Mouse (Mus musculus) gonadal fat pad, adult 2 months (tissue): ENCODE results near the gene Lims1. TPM values are rescaled to one million over a fixed set of nuclear protein-coding genes. Genes with fewer than 3 reads are reported as not detected.

ENCODE experiments used
- DNase-seq: peaks from one replicate; pipeline ENCODE4 v3.0.0-alpha.2; 2012; ENCODE audit warnings: low read depth
- polyA plus RNA-seq: library from polyadenylated mRNA; depleted of rRNA; stranded (reverse); fragments of >200 nt; gene quantifications from 2 replicates; pipeline ENCODE4 v1.2.3, GENCODE M21; 2012

Lims1 gene
- polyA plus RNA-seq, 1 experiment: 28.2 TPM

DNA sequence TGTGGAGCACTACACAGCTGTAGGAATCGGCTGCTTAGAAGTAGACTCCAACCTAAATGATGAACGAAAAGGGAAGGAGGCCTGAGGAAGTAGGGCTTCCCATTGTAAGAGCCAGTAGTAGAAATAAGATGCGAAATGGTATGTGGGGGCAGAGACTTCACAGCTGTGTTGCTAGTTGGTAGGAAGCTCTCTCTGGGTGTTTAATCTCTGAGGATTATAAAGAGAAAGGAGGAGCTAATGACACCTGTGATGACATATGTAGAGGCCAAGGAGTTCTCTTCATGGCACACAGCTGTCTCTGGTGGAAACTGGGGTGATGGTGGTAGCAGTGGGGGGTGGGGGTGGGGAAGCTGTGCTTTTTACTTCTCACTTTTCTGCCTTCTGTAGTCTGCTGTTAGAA, 27.3 kb downstream of the Lims1 start:
- DNase-seq: no peak

DNA sequence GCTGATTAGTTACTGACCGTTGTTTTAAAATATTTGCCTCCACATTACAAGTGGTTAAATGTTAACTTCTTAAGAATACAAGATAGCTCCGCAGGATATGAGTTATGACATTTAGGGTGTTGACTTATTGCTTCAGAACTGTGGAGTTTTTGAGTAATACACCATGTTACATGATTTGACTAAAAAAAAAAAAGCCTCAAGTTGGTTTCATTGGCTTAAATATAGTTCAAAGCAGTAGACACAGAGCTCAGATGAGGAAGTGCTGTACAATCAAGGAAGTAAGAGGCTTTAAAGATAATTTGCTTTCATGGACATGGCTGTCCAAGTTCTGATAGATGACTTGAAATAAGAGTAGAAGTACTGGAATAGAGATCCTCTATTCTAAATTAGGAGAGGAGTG, 28.4 kb downstream of the Lims1 start:
- no peak for DNase-seq

DNA sequence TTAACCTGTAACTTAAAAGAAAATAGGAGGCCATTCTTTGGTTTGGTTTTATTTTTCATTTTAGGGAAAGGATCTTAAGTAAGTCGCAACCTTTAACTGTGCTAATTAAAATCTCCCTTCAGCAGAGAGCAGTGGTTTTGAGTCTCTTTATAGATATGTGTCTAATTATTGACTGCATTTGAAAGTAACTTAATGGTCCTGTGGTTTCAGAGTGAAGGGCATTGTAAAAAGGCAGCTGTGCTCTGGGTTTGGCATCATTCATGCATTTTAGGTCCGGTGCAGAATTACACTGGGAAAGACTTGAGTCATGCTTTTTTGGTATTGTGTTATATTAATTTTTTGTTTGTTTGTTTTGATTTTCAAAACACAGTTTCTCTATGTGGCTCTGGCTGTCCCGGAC, 29.1 kb downstream of the Lims1 start:
- DNase-seq: no peak

DNA sequence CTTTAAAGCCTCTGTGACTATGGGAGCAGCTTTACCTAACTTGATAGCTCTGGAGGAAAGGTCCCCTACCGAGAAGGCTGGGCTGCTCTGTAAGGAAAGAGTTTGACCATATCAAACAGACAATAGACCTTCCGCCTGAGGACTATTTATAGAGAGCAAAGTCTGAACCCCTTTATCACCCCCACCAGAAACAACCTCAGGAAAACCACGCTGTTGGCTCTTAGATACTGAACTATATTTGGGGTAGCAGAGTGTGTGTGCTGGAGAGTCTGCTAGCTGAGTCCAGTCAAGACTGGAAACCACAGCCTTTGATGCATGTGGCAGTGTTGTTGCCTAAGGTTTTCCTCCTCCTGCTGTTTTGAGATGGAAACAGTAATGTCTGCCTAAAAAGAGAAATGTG, 31.3 kb downstream of the Lims1 start:
- DNase-seq: no peak

DNA sequence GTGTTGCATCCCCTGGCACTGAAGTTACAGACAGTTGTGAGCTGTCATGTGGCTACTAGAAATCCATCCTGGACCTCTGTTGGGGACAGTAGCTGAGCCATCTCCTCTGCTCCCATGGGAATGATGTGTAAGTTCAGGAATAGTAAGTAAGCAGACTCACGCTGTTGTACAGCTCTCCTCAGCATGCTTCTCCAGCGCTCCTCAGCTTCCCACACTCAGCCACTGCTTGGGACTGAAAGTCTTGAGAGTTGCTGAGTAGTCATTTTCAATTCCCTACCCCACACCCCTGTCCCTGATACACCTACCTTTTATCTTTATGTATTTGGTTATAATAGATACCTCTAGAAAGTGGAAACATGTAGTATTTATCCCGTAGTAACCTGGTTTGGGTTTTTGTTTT, 33.2 kb downstream of the Lims1 start:
- no peak for DNase-seq

DNA sequence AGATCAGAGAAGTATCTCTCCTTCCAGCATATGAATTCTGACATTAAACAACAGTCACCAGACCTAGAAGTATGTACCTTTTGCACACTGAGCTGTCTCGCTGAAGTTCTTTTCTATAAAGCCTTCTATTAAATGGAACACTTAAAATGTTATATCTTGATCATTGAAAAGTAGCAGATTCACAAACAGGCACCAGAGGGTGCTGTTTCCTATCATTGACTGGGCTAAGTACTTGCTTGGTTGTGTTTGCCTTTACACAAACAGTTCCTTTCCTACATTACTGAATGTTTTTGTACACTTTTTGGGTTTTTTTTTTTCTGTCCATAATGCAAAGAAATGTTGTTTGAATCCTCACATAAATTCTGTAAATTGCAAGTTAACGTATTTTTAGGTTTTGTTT, 35.9 kb downstream of the Lims1 start:
- no peak for DNase-seq

DNA sequence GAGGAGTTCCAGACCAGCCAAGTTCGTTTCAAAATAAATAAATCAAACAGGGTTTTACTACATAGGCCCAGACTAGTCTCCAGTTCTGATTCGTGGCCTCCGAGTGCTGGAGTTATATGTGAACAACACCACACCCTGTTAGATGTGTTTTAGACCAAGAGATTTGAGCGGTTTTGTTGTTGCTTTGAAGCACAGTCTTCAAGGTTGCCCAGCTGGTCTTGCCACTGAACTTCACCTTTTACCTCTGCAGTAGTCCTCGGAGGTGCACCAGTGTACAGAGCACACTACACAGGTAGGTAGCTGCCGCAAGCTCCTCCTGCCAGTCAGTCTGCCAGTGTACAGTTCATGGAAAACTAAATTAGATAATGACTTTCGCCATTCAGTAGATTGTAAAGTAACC, 36.7 kb downstream of the Lims1 start:
- no peak for DNase-seq

DNA sequence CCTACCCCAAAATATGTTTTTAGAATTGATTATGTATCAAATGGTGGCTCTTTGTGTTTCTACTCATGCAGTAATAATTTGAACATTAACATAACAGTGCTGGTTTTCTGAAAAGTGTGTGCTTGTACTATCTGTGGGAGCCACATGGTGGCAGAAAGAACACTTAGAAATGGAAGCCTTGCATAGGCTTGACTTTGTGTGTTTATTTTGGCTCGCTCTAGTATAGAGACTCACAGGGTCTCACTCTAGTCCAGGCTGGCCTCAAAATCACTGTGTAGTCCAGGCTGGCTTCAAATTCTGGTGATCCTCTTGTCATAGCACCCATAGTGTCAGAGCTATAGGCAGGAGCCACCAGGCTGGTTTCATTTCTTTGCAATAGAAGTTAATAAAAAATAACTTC, 39.5 kb downstream of the Lims1 start:
- no peak for DNase-seq

DNA sequence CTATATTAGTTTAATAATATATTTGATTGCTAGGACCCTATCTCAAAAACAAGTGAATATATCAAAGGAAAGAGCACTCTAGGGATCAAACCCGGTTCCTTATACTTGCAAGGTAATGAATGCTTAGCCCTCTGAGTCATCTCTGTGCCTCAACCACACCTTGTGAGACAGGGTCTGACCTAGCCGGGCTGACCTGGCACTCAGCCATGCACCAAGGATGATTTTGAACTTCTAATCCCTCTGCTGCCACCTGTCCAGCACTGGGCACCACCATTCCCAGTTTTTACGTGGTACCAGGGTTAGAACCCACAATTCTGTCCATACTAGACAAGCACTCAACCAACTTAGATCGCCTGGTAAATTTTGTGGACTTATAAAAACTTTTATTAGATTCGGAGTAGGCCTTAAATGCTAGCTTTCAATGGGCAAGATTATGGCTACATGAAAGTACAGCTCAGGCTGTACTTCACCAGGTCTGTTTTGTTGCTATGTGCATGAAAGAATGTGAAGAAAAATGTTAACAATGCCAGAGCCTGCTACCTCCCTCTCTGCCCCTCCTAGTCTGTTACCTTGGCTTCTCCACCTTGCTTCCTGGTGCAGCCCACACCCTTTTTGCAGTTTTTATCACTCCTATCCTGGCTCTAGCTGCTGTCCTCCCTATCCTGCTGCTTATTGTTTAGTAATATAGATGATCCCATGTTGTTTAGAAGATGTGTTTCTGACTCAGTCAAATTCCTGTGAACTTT, 41.7 kb downstream of the Lims1 start:
- DNase-seq: no peak

DNA sequence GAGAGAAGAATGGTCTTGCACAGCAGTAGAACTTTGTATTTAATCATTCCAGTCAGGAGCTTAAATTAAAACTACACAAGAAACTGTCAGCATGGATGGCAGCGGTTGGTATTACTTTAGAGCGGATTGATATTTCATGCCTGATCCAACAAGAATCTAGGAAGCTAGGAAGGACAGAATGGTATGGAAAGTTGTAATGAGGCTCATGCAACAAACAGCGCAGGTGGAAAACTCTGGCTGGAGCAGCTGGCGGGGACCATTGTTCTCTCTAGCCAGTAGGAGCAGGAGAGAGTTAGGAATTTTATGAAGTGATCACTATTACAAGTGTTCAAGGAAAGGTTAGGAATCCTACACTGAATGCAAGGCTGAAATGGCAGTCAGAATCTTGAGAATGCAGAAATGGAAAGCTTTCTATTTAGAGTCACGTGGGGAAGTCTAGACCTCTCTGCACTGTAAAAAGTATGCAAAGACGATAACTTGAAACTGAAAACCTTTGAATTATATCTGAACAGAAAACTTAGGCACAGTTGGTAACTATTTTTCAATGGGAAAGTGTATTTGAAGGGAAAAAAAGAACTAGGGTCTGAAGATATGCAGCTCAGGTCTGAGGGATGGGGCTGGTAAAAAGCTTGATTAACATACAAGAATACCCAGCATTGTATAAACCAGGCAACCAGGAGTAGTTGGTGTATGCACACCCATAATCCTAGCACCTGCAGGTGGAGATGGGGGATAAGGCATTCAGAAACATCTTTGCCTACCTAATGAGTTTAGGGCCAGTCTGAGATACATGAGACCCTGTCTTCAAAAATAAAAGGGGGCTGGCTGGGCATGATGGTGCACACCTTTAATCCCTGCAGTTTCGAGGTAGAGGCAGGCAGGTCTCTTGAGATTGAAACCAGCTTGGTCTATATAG, 45.8 kb downstream of the Lims1 start:
- DNase-seq: no peak

DNA sequence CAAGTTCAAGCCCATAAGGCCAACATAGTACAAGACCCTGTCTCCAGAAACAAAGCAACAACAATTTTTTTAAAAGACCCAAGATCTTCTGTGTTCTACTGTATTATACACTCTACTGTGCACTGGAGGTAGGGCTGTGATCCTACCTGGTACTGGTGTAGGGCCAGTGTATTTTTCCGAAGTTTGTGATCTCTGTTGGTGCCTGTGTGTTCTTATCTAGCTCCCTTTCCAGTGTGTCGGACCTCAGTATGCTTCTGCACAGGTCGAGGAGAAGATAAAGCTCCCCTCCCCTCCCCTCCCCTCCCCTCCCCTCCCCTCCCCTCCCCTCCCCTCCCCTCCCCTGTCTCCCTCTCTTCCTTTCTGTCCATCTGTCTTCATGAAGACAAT, 46.4 kb downstream of the Lims1 start:
- DNase-seq: no peak

DNA sequence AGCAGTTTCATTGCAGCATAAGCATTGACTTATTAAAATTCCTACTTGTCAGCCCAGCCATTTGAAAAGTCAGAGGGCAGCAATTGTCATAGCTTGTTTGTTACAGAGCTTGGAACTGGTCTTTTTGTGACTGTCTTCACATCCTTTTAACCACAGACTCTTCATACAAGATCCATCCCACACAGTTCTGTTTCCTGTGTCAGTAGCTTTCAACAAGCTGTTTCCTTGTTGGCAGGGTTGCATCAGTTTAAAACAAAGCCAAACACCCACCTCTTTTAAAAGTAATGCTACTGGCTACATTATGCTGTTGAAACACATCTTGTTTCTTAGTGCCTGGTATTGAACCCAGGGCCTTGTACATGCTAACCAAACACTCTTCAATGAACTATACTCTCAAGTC, 46.9 kb downstream of the Lims1 start:
- DNase-seq: peak; percentile 70

DNA sequence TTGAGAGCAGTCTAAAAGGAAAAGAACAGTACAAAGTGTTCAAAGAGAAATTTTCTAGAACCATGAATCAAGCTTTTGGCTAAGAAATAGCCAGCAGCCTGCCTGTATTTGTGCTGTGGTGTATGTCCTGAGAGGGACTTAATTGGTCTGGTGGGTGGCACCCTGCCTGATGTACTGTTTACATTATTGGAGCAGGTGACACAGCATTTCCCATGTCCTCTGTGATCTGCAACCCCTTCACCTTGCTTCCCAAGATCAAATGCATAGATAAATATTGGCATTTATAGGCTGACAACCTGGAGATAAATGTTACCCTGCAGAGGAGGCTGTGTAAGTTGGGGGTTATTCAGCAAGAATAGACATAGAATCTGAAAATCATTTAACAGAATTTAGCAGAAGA, 47.3 kb downstream of the Lims1 start:
- no peak for DNase-seq

DNA sequence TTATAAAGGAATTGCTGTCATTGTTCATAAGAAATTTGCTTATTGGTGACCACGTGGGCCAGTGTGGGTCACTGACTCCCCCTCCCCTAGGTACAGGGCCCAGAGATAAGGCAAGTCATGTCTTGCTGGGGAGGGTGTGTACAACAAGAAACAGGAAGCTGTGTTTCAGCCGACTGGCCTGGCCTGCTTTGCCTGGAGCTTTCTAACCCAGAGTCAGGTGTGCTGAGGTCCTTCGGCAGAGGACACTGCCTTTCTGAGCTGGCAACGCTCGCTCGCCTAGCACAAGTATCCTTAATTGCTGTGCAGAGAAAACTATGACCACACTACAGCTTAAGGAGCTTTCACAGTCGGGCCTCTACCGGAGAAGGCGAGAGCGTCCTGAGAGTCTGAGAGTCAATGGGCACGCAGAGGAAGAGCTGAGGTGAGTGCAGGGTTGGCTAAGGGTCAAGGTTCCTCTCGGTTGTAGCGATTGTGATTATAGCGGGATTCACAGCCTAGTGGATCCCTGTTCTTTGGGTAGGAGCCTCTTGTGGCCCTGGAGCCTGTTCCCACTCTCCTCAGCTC, 48.1 kb downstream of the Lims1 start:
- DNase-seq: no peak

DNA sequence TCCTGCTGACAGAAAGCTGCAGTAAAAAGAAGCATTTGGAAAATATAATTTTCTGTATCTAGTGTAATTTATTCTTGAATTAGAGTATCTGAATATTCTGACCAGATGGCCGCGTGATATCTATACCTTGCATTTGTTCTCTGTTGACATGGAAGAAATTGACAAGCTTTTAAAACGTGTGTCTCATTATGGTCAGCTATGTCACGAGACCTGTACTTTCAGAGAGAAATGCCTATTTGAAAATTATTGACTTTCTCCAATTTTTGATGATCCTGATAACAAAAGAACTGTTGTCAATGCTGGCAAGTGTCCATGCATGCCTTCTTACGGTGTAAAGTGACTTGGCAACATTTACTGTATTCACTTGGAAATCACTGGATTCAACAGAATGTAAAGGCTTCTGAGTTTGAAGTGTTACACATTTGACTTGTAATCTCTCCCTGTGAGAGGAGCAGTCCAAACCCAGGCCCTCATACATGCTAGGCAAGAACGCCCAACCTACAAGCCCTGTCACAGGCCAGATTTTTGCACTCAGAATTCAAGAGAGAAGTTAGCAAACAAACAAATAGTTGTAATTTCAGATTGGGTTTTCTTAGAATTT, 49.3 kb downstream of the Lims1 start:
- DNase-seq: no peak

DNA sequence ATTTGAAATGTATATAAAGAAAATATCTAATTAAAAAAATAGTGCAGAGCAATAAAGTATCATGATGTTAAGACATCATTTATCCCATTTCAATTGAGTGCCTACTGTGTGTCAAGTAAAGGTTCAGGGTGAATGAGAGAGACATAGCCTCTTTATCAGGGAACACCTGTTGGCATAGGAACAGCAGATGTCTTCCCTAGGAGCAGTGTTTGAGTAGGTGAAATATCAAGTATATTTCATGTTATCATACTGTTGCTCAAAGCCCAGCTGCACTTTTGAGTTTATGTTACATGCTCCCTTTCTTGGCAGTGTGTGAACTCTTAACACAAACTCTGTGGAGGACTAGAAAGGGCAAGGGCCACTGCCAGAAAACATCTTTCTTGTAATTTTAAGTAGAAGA, 50.6 kb downstream of the Lims1 start:
- no peak for DNase-seq

DNA sequence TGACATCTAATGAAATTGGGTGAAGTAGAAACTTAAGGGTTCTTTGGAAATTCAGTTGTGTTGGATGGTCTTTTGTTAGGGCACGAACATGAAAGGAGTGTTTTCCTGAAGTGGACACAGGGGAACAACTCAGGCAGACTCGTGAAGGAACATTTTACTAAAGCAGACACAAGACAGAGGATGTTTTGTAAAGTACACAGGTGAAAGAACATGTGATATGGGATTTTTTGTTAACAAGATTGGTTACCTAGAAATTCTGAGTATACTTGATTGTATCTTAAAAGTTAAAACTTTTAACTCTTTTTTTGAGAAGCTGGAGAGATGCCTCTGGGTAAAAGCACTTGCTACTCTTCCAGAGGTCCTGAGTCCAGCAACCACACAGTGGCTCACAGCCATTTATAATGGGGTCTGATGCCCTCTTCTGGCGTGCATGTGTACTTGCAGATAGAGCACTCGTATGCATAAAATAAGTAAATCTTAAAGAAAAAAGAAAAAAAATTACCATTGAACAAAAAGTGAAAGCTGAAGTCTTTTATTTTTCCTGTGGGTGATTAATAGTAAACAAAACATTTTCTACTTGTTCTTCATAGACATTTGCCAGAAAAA, 54.4 kb downstream of the Lims1 start:
- no peak for DNase-seq

DNA sequence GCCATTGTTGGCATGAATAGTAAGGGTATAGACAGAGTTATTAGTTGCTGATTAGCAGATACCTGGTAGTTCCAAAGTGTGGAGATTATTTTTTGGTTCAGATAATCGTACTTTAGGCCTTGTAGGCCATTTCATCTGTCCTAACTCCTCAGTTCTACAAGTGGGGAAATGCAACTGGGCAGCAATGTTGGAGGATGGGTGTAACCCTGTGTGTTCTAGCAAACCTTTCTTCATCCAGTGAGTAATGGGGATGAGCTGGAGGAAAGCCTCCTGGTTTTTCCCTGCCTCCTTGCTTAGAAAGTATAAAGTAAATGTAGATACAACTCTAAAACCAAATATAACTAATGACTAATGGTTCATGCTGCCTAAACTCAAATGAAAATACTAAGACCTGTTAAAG, 55.1 kb downstream of the Lims1 start:
- DNase-seq: no peak

DNA sequence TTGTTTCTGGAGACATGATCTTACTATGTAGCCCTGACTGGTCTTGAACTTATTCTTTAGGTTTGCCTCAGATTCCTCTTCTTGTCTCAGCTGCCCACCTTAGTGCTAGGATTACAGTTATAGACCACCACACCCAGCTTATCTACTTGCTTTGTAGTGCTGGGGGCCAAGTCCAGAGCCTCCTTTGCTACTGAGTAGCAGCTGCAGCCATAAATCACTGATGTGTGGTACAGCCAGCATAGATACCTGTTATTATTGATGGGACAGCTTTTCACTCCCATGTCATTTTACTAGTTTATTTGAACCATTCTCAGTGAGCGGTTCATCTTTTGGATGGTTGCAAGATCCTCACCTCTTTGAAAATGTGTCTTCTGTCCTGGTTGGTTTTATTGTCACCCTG, 56.4 kb downstream of the Lims1 start:
- no peak for DNase-seq

DNA sequence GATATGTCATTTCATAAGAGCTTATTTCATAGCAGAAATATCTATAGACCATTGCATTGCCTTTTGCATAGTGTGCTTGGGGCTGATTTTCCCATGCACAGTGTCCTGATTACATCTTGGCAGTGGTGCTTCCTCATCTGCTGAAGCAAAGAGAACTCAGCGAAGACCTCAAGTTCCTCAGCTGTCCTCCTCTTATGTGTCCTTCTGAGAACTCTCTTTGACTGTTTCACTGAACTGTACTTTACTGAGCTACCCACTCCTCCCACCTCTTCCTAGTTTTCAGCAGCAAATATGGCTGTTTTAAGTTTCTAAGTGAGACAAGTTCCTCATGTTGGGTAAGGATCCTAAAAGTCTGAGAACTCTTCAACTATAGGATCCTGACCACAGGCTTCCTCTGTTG, 58.6 kb downstream of the Lims1 start:
- DNase-seq: no peak

DNA sequence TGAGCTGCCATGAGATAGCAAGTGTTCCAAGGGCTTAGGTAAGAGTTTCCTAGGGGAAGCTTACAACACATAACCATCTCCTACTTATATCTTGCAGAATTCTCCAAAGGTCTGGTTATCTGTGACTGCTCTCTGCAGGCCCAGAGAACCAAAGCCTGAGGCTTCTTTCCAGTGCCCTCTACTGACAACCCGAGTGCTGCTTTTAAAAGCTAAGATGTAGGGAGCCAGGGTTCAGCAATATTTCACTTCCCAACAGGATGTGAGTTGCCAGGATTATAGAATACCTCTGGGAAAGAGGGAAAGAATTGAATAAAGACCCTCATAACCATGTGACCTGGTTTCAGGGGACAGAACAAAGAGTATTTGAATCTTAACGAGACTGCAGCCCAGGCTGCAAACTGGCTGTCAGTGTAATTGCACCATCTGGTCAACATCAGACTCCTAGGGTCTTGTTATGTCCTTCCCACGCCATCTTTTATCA, 59.4 kb downstream of the Lims1 start:
- DNase-seq: no peak

DNA sequence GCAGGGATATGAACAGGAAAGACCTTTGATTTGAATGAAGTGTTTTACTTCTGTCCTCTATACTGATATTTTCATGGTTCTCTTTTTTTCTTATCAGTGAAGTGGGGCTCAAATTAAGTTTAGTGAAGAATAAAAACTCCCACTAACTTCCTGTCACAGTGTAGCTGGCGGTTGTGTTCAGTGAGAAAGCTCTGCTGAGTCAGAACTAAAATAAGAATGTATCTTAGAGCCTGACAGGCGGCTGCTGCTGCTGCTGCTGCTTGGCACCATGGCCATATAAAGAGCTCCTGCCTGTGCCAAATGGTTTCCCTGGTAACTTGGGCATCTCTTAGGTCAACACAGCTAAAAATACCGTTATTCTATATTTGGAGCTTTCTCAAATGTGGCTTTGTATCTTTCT, 60.0 kb downstream of the Lims1 start:
- no peak for DNase-seq
